Mouse (Mus musculus) CH12.LX (cell line): ENCODE measurements around the gene Rybp. TPM values are rescaled to one million over a fixed set of nuclear protein-coding genes. Genes with fewer than 3 reads are reported as not detected.
A peak's percentile ranks its signal among the peaks of the same experiment; 100 is the strongest.

Experiments used
- DNase-seq: peaks from one replicate; pipeline ENCODE4 v3.0.0-alpha.2; 2013; ENCODE audit errors: extremely low read depth
- H3K27ac ChIP-seq: 2 replicates; pipeline ENCODE4 v1.5.1; 2012; ENCODE audit warnings: low read depth, mild to moderate bottlenecking, control low read depth, moderate library complexity; ENCODE audit not compliant: insufficient read depth
- H3K27me3 ChIP-seq: replicated peaks from 2 replicates; pipeline ENCODE3; 2012; ENCODE audit warnings: inconsistent platforms
- H3K36me3 ChIP-seq, 2 experiments: replicated peaks in 1 of 2; 2 replicates each; pipeline versions ENCODE3 to v1.6.1; 2012; ENCODE audit warnings: inconsistent platforms in 1 of 2, low read length in 1 of 2, mild to moderate bottlenecking in 1 of 2, mixed read lengths in 1 of 2, moderate library complexity in 1 of 2; ENCODE audit not compliant: control insufficient read depth in 1 of 2, insufficient read depth in 1 of 2
- H3K4me1 ChIP-seq, 2 experiments: 2 replicates each; pipeline ENCODE4 v1.6.1; 2012; ENCODE audit warnings: inconsistent platforms in 1 of 2, moderate library complexity in 1 of 2; ENCODE audit not compliant: insufficient read depth in 2 of 2, control insufficient read depth in 1 of 2
- H3K4me2 ChIP-seq: 2 replicates; pipeline ENCODE4 v1.6.1; 2012; ENCODE audit warnings: low read depth, mild to moderate bottlenecking, control low read depth; ENCODE audit not compliant: poor library complexity, insufficient read depth, severe bottlenecking
- H3K4me3 ChIP-seq, 3 experiments: fragments of 150-350 bp in 1 of 3; sonication (generic) in 1 of 3; replicated peaks in 1 of 3; 2 replicates each; pipeline versions ENCODE3 to v1.5.1; 2011 to 2012; ENCODE audit warnings: low read depth in 2 of 3, low read length in 2 of 3, mild to moderate bottlenecking in 2 of 3, moderate library complexity in 2 of 3, control low read depth in 1 of 3, improper control_type of control experiment in 1 of 3, inconsistent platforms in 1 of 3, mixed read lengths in 1 of 3; ENCODE audit not compliant: poor library complexity in 1 of 3
- H3K79me2 ChIP-seq: replicated peaks from 2 replicates; pipeline ENCODE4 v1.6.1; 2012; ENCODE audit warnings: mild to moderate bottlenecking, moderate library complexity; ENCODE audit not compliant: control insufficient read depth, poor library complexity, insufficient read depth, severe bottlenecking; ENCODE audit errors: extremely low read depth
- H3K9ac ChIP-seq: 2 replicates; pipeline ENCODE4 v1.6.1; 2012; ENCODE audit warnings: low read depth, mild to moderate bottlenecking, control low read depth, moderate library complexity; ENCODE audit not compliant: insufficient read depth
- H3K9me3 ChIP-seq: replicated peaks from 2 replicates; pipeline ENCODE3; 2012; ENCODE audit warnings: low read length, inconsistent platforms, mixed read lengths
- CHD1 ChIP-seq: IDR thresholded peaks from 2 replicates; pipeline ENCODE4 v1.6.1; 2012; ENCODE audit warnings: low read depth, low read length, improper control_type of control experiment, inconsistent platforms
- CTCF ChIP-seq, 2 experiments: IDR thresholded peaks in 1 of 2; conservative IDR thresholded peaks in 1 of 2; 2 replicates each; pipeline ENCODE4 v1.5.1; 2011 to 2012; ENCODE audit warnings: low read depth in 2 of 2, low read length in 2 of 2, improper control_type of control experiment in 1 of 2, inconsistent platforms in 1 of 2, mild to moderate bottlenecking in 1 of 2, moderate library complexity in 1 of 2
- ETS1 ChIP-seq: conservative IDR thresholded peaks from 2 replicates; pipeline ENCODE4 v1.6.1; 2012; ENCODE audit warnings: low read depth, mild to moderate bottlenecking, inconsistent platforms, low read length, improper control_type of control experiment, moderate library complexity
- MEF2A ChIP-seq: IDR thresholded peaks from 2 replicates; pipeline ENCODE4 v1.6.1; 2014; ENCODE audit warnings: low read depth, mild to moderate bottlenecking, inconsistent platforms, low read length, improper control_type of control experiment, borderline replicate concordance
- NRF1 ChIP-seq: IDR thresholded peaks from 2 replicates; pipeline ENCODE4 v1.6.1; 2014; ENCODE audit warnings: low read depth, mild to moderate bottlenecking, inconsistent platforms, low read length, improper control_type of control experiment, moderate library complexity
- POLR2AphosphoS2 ChIP-seq: IDR thresholded peaks from 2 replicates; pipeline ENCODE4 v1.6.1; 2011; ENCODE audit warnings: low read depth, low read length, improper control_type of control experiment
- SIN3A ChIP-seq: IDR thresholded peaks from 2 replicates; pipeline ENCODE4 v1.6.1; 2012; ENCODE audit warnings: low read length, improper control_type of control experiment, inconsistent platforms
- SMC3 ChIP-seq: IDR thresholded peaks from 2 replicates; pipeline ENCODE4 v1.6.1; 2011; ENCODE audit warnings: low read depth, low read length, improper control_type of control experiment
- ZC3H11A ChIP-seq: IDR thresholded peaks from 2 replicates; pipeline ENCODE4 v1.6.1; 2012; ENCODE audit warnings: low read depth, mild to moderate bottlenecking, inconsistent platforms, low read length, improper control_type of control experiment
- ZNF384 ChIP-seq: IDR thresholded peaks from 2 replicates; pipeline ENCODE4 v1.6.1; 2012; ENCODE audit warnings: low read depth, low read length, improper control_type of control experiment, inconsistent platforms
- dilution Hi-C: fragments of 300-500 bp; cut with MboI; formaldehyde crosslinking; loops from 2 replicates; pipeline ENCODE4 v1.14.3; 2020; ENCODE audit warnings: low sequenced_read_pairs; ENCODE audit not compliant: extremely low pct_unique_long_range_greater_than_20kb, extremely low pct_ligation_motif_present
- in situ Hi-C: fragments of 300-500 bp; cut with MboI; formaldehyde crosslinking; loops from 3 replicates; pipeline ENCODE4 v1.14.3; 2019; ENCODE audit warnings: low sequenced_read_pairs, low pct_ligation_motif_present, low pct_unique_long_range_greater_than_20kb, mixed read lengths
- polyA plus RNA-seq: library from polyadenylated mRNA; unstranded; fragments of >175 nt; gene quantifications from 2 replicates; pipeline ENCODE4 v1.2.1, GENCODE M21; 2012; ENCODE audit warnings: low read depth; ENCODE audit not compliant: insufficient read length
- total RNA-seq, 2 experiments: library from RNA; depleted of rRNA; stranded (reverse); fragments of 300-350 nt in 1 of 2; fragments of >200 nt in 1 of 2; gene quantifications; 2 replicates each; pipeline ENCODE4 v1.2.3; 2012 to 2014

Rybp gene
- total and polyA plus RNA-seq, 3 experiments = 9.1 to 27.4 (median 23.6) TPM

GRCm38 (mm10) chr6:100288016-100288729, 888 bp upstream of the Rybp start:
- H3K36me3 ChIP-seq = peaks cover 0 to 11% of the 10 kb centered on the region in 2 experiments
- no peaks in the 10 kb centered on the region for H3K9me3 ChIP-seq
- in situ Hi-C loops = no loop called here
- no peak for TF ChIP-seq ZC3H11A
- TF ChIP-seq NRF1 = no peak
- TF ChIP-seq MEF2A = no peak
- H3K79me2 ChIP-seq = peaks cover 20% of the 10 kb centered on the region
- H3K27me3 ChIP-seq = peaks cover 22% of the 10 kb centered on the region
- H3K9ac ChIP-seq = peak overlapping the region; percentile 59
- H3K4me1 ChIP-seq = peaks cover 0 to 24% of the 10 kb centered on the region in 2 experiments; a peak in 2 of 4 replicates
- no peak overlapping the region for H3K27ac ChIP-seq
- no peak for DNase-seq
- peak overlapping the region; percentile 63 for H3K4me2 ChIP-seq
- peak overlapping the region in 2 of 3 experiments; percentile 57 to 66 for H3K4me3 ChIP-seq
- dilution Hi-C loops = no loop called here

GRCm38 (mm10) chr6:100286573-100287333, 532 bp downstream of the Rybp start:
- Histone ChIP-seq H3K79me2 (peaks cover 20% of the 10 kb centered on the region), H3K4me2 (peak overlapping the region; percentile 90; the same call in 1 of the 2 replicates), H3K4me1 (peaks cover 0 to 24% of the 10 kb centered on the region in 2 experiments; a peak in 2 of 4 replicates), H3K9me3 (no peaks in the 10 kb centered on the region), H3K4me3 (peak overlapping the region; percentile 60 to 75 (median 70)), H3K27me3 (peaks cover 18% of the 10 kb centered on the region), H3K27ac (peak overlapping the region; percentile 29; the same call in 1 of the 2 replicates)
- dilution Hi-C loops = no loop called here
- DNase-seq = peak; percentile 37
- TF ChIP-seq SIN3A (0 out of 2 replicates have a peak, but pooled peaks have one; percentile 1), CTCF (conservative IDR thresholded peaks at IDR 0.05 in 1 of 2, IDR thresholded peaks at IDR 0.05 in 1 of 2; ENCODE audit: low read depth in 2 of 2, low read length in 2 of 2) (peak in 1 of 2 experiments; percentile 8; a peak in 1 of 4 replicates), SMC3 (no peak)
- TF ChIP-seq, all 38 proteins: peak for 2
- Histone ChIP-seq H3K36me3 (peaks cover 0 to 11% of the 10 kb centered on the region in 2 experiments), H3K9ac (peak overlapping the region; percentile 72)
- in situ Hi-C loops = no loop called here

DNA sequence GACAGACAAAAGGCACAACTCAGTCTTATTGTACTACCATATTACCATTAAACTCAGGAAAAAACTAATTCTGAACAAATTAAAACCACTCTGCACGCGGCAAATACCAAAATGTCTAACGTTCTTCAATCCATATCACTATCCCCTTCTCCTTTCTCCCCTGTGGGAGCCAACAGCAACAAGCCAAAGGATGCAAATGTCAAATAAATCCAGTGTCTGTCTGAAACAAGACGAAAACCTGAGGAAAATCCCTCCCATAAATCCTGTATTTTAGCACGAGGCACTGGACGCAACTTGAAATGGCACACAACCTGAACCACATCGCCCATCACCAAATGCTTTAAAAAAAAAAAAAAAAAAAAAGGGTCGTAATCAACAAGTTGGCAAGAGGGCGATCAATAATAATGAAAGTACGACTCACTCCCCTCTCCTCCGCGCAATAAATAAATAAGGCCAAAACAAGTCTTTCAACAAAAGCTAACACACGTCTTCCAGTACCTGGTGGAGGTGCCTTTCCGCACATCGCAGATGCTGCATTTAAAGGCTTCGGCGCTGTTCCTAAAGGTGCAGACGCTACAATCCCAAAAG, 1.2 kb downstream of the Rybp start:
- H3K9ac ChIP-seq = peak overlapping the region; percentile 72; the same call in 1 of the 2 replicates
- no peaks in the 10 kb centered on the region for H3K9me3 ChIP-seq
- peaks cover 0 to 27% of the 10 kb centered on the region in 2 experiments; a peak in 2 of 4 replicates for H3K4me1 ChIP-seq
- dilution Hi-C loops (no loop called here), in situ Hi-C loops (no loop called here)
- peak overlapping the region; percentile 90 for H3K4me2 ChIP-seq
- H3K79me2 ChIP-seq = peaks cover 20% of the 10 kb centered on the region
- H3K4me3 ChIP-seq = peak overlapping the region; percentile 47 to 70 (median 60)
- H3K36me3 ChIP-seq = peaks cover 0 to 11% of the 10 kb centered on the region in 2 experiments
- H3K27ac ChIP-seq = no peak overlapping the region
- peak; percentile 45; the same call in 1 of the 2 replicates for TF ChIP-seq SIN3A
- TF ChIP-seq ETS1 = no peak
- TF ChIP-seq ZNF384 = peak; percentile 72
- 0 out of 2 replicates have a peak, but pooled peaks have one; percentile 71 for TF ChIP-seq CHD1
- TF ChIP-seq POLR2AphosphoS2 = no peak
- DNase-seq = peak; percentile 17
- H3K27me3 ChIP-seq = peaks cover 17% of the 10 kb centered on the region
